Comparison of ENCODE assay signal across 27 mouse cellular contexts in the genomic region with DNA sequence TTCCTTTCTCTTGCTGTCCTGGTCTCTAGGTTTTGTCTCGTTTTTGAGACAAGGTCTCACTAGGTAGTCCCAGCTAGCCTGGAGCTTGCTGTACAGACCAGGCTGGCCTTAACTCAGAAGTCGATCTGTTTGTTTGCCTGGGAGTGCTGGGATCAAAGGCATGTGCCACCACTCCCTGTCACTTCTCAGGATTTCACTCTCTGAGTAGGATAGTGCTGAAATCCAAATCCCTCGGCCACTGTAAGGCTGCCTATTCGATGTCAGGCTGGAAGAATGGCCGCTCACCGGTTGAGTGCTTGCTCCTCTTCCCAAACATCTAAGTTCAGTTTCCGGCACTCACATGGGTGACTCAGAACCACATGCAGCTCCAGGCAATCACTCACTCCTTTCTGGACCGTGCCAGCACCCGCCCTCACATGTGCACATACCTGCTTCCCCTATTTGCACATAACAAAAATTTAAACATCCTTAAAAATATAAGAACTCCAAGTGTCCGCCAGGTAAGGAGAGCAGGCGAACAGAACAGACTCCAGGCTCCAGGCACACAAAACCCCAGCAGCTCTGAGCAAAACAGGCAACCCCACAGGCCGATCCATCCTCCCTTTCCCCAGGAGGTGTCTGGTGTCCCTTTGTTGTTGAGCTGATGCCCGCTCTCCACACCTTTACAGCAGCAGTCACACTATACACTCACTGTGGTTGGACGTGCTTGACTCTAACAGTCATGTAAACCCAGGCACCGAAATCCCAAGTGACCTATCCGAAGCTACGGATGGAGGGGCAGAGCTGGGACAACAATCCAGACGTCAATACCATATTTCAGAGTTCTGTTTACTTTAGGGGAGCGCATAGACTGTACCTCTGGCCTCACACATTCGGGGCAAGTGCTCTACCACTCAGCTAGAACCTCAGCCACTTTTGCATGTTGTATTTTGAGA.
DNase-seq lines count a peak whose midpoint lies in the region; ATAC-seq and TF ChIP-seq lines count a peak whose summit lies in the region.
"Had no signal": no experiment of that assay in that cellular context is flagged by ENCODE, and none has a peak within 500 bp of the region (broad histone marks: within the 10 kb centered on the region; RNA-seq: fewer than 3 reads in every experiment).

No protein-coding gene starts in this region.

- H3K4me3 ChIP-seq in kidney, postnatal 0 days (replicated peaks; ENCODE audit: low read depth, low read length): no peak overlapping the region
- H3K4me3 ChIP-seq in liver, postnatal 0 days (ENCODE audit: low read depth, low read length): no peak overlapping the region
- no peak overlapping the region for H3K4me3 ChIP-seq in stomach, postnatal 0 days (ENCODE audit: low read depth, low read length)
- H3K4me3 ChIP-seq in hindbrain, embryonic 16.5 days (ENCODE audit: low read length): no peak overlapping the region
- H3K4me3 ChIP-seq: embryonic facial prominence, embryonic 13.5 days; erythroblast, embryonic 14.5 days; forebrain, embryonic 12.5 days; hindbrain, embryonic 15.5 days; intestine, embryonic 15.5 days; layer of hippocampus, adult 2 months; limb, embryonic 12.5 days; lung, embryonic 15.5 days; midbrain, embryonic 15.5 days; myocyte; neural tube, embryonic 13.5 days had no signal

- peak; percentile 51 for DNase-seq in kidney, postnatal 0 days (ENCODE audit: low spot score)
- no peak for DNase-seq in kidney, adult 11 months
- peak; percentile 10 for DNase-seq in urinary bladder, postnatal 14 days (ENCODE audit: low spot score)
- DNase-seq in urinary bladder, adult 2 months (ENCODE audit: low spot score): no peak
- DNase-seq in liver, postnatal 0 days: peak; percentile 24
- DNase-seq in stomach, postnatal 0 days (ENCODE audit: low spot score): peak; percentile 44
- DNase-seq in thymus, postnatal 25 days: no peak
- DNase-seq: adrenal gland, postnatal 14 days; cerebellum, adult 8-10 months; cerebellum, postnatal 36 days; embryo, embryonic 11 days; gastrocnemius, postnatal 25 days; kidney, adult 9 months; retina, postnatal 1 day; thymus, postnatal 4 days had no signal

- H3K9me3 ChIP-seq in kidney, postnatal 0 days (replicated peaks; ENCODE audit: low read length): no peaks in the 10 kb centered on the region
- no peaks in the 10 kb centered on the region for H3K9me3 ChIP-seq in liver, postnatal 0 days (ENCODE audit: low read length)
- no peaks in the 10 kb centered on the region for H3K9me3 ChIP-seq in stomach, postnatal 0 days (ENCODE audit: control insufficient read depth, low read length)
- no peaks in the 10 kb centered on the region for H3K9me3 ChIP-seq in hindbrain, embryonic 16.5 days (ENCODE audit: control insufficient read depth, low read length)
- H3K9me3 ChIP-seq: embryonic facial prominence, embryonic 13.5 days; forebrain, embryonic 12.5 days; hindbrain, embryonic 15.5 days; intestine, embryonic 15.5 days; limb, embryonic 12.5 days; lung, embryonic 15.5 days; midbrain, embryonic 15.5 days; neural tube, embryonic 13.5 days had no signal

- H3K4me2 ChIP-seq in kidney, postnatal 0 days (ENCODE audit: low read length): no peak overlapping the region
- H3K4me2 ChIP-seq in liver, postnatal 0 days (ENCODE audit: low read depth, low read length): 0 out of 2 replicates have a peak overlapping the region, but pooled peaks have one; percentile 9
- no peak overlapping the region for H3K4me2 ChIP-seq in stomach, postnatal 0 days (replicated peaks; ENCODE audit: low read depth)
- H3K4me2 ChIP-seq in hindbrain, embryonic 16.5 days (ENCODE audit: low read length): no peak overlapping the region
- H3K4me2 ChIP-seq: embryonic facial prominence, embryonic 13.5 days; forebrain, embryonic 12.5 days; hindbrain, embryonic 15.5 days; intestine, embryonic 15.5 days; limb, embryonic 12.5 days; lung, embryonic 15.5 days; midbrain, embryonic 15.5 days; neural tube, embryonic 13.5 days had no signal

- H3K36me3 ChIP-seq in kidney, postnatal 0 days (ENCODE audit: insufficient read depth, low read length): no peaks in the 10 kb centered on the region
- no peaks in the 10 kb centered on the region for H3K36me3 ChIP-seq in liver, postnatal 0 days (replicated peaks; ENCODE audit: insufficient read depth, low read length)
- no peaks in the 10 kb centered on the region for H3K36me3 ChIP-seq in stomach, postnatal 0 days (ENCODE audit: control insufficient read depth, insufficient read depth, low read length)
- no peaks in the 10 kb centered on the region for H3K36me3 ChIP-seq in hindbrain, embryonic 16.5 days (ENCODE audit: control insufficient read depth, insufficient read depth, low read length)
- H3K36me3 ChIP-seq: embryonic facial prominence, embryonic 13.5 days; forebrain, embryonic 12.5 days; hindbrain, embryonic 15.5 days; intestine, embryonic 15.5 days; limb, embryonic 12.5 days; lung, embryonic 15.5 days; midbrain, embryonic 15.5 days; neural tube, embryonic 13.5 days had no signal

- 50% methylated on average over 20 of the region's 20 CpGs for WGBS in kidney, postnatal 0 days
- 50% methylated on average over 20 of the region's 20 CpGs for WGBS in liver, postnatal 0 days (ENCODE audit: insufficient replicate concordance)
- 40% methylated on average over 20 of the region's 20 CpGs for WGBS in stomach, postnatal 0 days
- 74% methylated on average over 20 of the region's 20 CpGs for WGBS in hindbrain, embryonic 16.5 days

- no peak for ATAC-seq in kidney, postnatal 0 days (replicated peaks; ENCODE audit: low FRiP score, low read depth)
- ATAC-seq in liver, postnatal 0 days: peak; percentile 84
- ATAC-seq in stomach, postnatal 0 days (ENCODE audit: low FRiP score, low TSS enrichment): peak; percentile 45; the same call in 1 of the 2 replicates
- no peak for ATAC-seq in hindbrain, embryonic 16.5 days
- ATAC-seq: intestine, embryonic 15.5 days; midbrain, embryonic 15.5 days had no signal

- TF ChIP-seq CTCF in kidney, postnatal 0 days (IDR thresholded peaks at IDR 0.05; ENCODE audit: low read depth): no peak
- TF ChIP-seq CTCF in liver, postnatal 0 days (IDR thresholded peaks at IDR 0.05; ENCODE audit: low read depth): no peak
- TF ChIP-seq CTCF in stomach, postnatal 0 days (IDR thresholded peaks at IDR 0.05; ENCODE audit: low read depth): no peak

- no peak overlapping the region for H3K9ac ChIP-seq in kidney, postnatal 0 days (ENCODE audit: low read depth, low read length)
- H3K9ac ChIP-seq in liver, postnatal 0 days (replicated peaks): no peak overlapping the region
- H3K9ac ChIP-seq in stomach, postnatal 0 days (ENCODE audit: low read length): no peak overlapping the region
- H3K9ac ChIP-seq in hindbrain, embryonic 16.5 days (ENCODE audit: low read depth, low read length): no peak overlapping the region
- H3K9ac ChIP-seq: embryonic facial prominence, embryonic 13.5 days; forebrain, embryonic 12.5 days; hindbrain, embryonic 15.5 days; intestine, embryonic 15.5 days; limb, embryonic 12.5 days; lung, embryonic 15.5 days; midbrain, embryonic 15.5 days; neural tube, embryonic 13.5 days had no signal

- H3K27ac ChIP-seq in kidney, postnatal 0 days: no peak overlapping the region
- H3K27ac ChIP-seq in liver, postnatal 0 days (ENCODE audit: low read depth): peak overlapping the region; percentile 64
- no peak overlapping the region for H3K27ac ChIP-seq in stomach, postnatal 0 days (replicated peaks)
- H3K27ac ChIP-seq in hindbrain, embryonic 16.5 days (ENCODE audit: low read depth, low read length): no peak overlapping the region
- H3K27ac ChIP-seq: embryonic facial prominence, embryonic 13.5 days; forebrain, embryonic 12.5 days; hindbrain, embryonic 15.5 days; intestine, embryonic 15.5 days; layer of hippocampus, adult 2 months; limb, embryonic 12.5 days; lung, embryonic 15.5 days; midbrain, embryonic 15.5 days; neural tube, embryonic 13.5 days had no signal

- H3K27me3 ChIP-seq in kidney, postnatal 0 days (ENCODE audit: insufficient read depth, low read length): no peaks in the 10 kb centered on the region
- no peaks in the 10 kb centered on the region for H3K27me3 ChIP-seq in liver, postnatal 0 days (ENCODE audit: insufficient read depth, low read length)
- H3K27me3 ChIP-seq in stomach, postnatal 0 days (ENCODE audit: control insufficient read depth, insufficient read depth, low read length): no peaks in the 10 kb centered on the region
- H3K27me3 ChIP-seq in hindbrain, embryonic 16.5 days (replicated peaks; ENCODE audit: control insufficient read depth, insufficient read depth, low read length): no peaks in the 10 kb centered on the region
- H3K27me3 ChIP-seq: embryonic facial prominence, embryonic 13.5 days; forebrain, embryonic 12.5 days; hindbrain, embryonic 15.5 days; intestine, embryonic 15.5 days; limb, embryonic 12.5 days; lung, embryonic 15.5 days; midbrain, embryonic 15.5 days; neural tube, embryonic 13.5 days had no signal

- H3K4me1 ChIP-seq in kidney, postnatal 0 days (replicated peaks; ENCODE audit: insufficient read depth, low read length): peaks cover 8% of the 10 kb centered on the region; the same call in 1 of the 2 replicates
- peaks cover 23% of the 10 kb centered on the region for H3K4me1 ChIP-seq in liver, postnatal 0 days (ENCODE audit: insufficient read depth)
- H3K4me1 ChIP-seq in stomach, postnatal 0 days (replicated peaks; ENCODE audit: control insufficient read depth, insufficient read depth): peaks cover 4% of the 10 kb centered on the region; the same call in 1 of the 2 replicates
- H3K4me1 ChIP-seq in hindbrain, embryonic 16.5 days (ENCODE audit: control insufficient read depth, insufficient read depth, low read depth, low read length): no peaks in the 10 kb centered on the region
- H3K4me1 ChIP-seq: forebrain, embryonic 12.5 days; hindbrain, embryonic 15.5 days; intestine, embryonic 15.5 days; neural tube, embryonic 13.5 days had no signal

- TF ChIP-seq EP300 in liver, postnatal 0 days (IDR thresholded peaks at IDR 0.05; ENCODE audit: low read depth): no peak
- TF ChIP-seq EP300 in stomach, postnatal 0 days (optimal IDR thresholded peaks at IDR 0.05): no peak

Comparison
In these comparisons a context has a peak if more than half of its experiments do, and no peak if none do; other contexts are left out.
1. DNase-seq: peak in kidney, postnatal 0 days (single experiment), urinary bladder, postnatal 14 days (single experiment), liver, postnatal 0 days (single experiment) and stomach, postnatal 0 days (single experiment); none in kidney, adult 11 months (single experiment), urinary bladder, adult 2 months (single experiment) and thymus, postnatal 25 days (single experiment).
2. ATAC-seq: peak in liver, postnatal 0 days (single experiment) and stomach, postnatal 0 days (single experiment); none in kidney, postnatal 0 days (single experiment) and hindbrain, embryonic 16.5 days (single experiment).